Mouse (Mus musculus): ENCODE measurements around the gene Rgs10. TPM values are rescaled to one million over a fixed set of nuclear protein-coding genes. Genes with fewer than 3 reads are reported as not detected.

Rgs10 gene
- 10 to 100 TPM; 10.7 to 11.8 TPM for total RNA-seq (2021)

DNA sequence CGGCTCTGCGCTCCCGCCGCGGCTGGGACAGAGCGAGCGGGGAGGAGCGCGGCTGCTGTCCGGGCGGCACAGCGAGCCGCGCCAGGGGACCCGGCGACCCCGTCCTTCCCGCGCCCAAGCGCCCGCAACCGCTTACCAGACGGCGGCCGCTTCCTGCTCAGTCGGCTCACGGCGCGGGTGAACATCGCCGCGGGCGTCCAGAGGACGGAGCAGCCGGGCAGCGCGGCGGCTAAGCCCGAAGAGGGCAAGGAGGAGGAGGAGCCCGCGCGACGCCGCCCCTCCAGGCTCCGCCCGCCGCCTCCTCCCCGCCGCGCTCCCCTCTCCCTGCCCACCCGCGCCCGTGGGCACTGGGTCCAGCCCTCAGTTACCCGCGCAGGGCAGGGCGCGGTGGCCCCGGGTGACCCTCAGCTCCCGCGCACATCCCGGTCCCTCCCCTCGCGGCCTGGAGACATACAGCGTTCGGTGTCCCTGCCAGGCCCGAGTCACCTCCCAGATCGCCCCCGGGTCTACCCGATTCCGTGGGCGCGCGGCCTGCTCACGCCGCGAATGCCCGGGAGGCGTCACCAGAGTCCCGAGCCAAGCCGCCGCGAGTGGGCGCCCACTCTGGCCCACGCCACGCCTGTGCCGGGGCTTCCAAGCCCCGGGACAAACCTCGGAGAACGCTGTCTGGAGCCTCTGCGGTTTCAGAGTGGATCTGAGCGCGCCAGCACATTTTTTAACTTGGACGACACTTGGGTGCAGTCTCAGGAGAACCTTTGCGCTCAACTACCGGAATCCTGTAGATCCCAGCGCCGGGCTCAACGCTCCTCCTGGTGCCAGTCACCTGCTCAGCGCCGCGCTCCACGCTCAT lies at the start of gene Rgs10:
Gene Rgs10 (minus strand): TSS at position 829 of the 850 bp plus-strand sequence.
- peak; percentile 48 for DNase-seq (ENCODE audit: low spot score)
- intact Hi-C loops (cut with DNase I): no loop called here

DNA sequence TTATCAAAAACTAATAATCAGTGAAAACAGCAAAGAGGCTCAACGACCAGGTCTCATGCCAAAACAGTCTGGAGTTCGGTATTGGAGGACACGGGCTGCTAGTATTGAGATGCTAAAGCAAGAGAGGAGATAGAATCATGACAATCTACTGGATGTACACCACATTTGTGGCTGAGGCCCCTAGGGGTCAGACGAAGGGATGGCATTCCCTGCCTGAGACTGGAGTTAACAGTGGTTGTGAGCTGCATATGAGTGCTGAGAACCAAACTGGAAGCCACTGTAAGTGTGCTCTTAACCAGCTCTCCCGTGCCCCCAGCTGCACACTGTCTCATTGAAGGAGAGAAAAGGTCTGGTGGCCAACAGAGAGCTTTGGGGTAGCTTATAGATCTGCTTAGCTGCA lies 43.8 kb upstream of the Rgs10 start:
- intact Hi-C loops (cut with DNase I): no loop called here
- no peak for DNase-seq (ENCODE audit: low spot score)

DNA sequence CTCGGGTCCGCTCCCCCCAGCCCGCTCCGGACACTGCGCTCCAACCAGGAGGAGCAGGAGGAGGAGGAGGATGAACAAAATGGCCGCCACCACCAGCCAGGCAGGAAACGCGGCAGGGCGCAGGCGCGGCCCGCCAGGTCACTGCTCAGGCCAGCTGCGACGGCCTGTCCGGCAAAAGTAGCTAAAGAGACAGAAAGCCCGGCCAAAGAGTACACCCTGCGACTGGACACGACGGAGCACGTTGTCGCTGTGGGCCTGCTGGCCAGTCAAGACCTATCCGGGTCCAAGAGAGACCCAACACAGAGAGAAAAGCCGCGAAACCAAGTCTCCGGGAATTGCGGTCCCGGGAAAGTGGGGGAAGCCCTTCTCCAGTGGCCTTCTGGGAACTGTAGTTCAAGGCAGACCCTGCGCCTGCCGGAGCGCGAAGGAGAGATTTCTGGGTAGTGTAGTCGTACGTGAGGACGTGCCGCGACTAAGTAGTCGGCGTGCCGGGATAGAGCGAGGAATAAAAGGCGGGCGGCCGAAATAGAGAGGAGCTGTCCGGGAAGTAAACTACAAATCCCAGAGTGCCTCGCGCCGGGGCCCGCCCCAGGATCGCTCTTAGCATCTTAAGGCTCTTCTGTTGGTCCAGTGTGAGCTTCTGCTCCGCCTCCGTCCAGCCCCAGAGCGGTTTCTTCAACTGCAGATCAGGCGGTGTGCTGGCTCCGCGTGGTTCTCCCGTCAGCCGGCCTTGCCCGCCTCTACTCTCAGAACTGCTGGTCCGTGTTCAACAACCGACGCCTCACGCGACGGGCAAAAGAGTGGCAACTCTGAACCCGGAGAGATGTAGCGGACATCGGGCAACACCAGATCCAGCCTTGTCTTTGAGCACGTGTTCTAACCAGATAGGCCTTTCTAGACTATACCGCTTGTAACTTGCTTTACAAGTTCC lies 43.0 kb upstream of the Rgs10 start, which contains the start of gene Tial1:
Gene Tial1 (minus strand): TSS at position 433 of the 931 bp plus-strand sequence.
- DNase-seq (ENCODE audit: low spot score): peak; percentile 98
- intact Hi-C loops (cut with DNase I): no loop called here

DNA sequence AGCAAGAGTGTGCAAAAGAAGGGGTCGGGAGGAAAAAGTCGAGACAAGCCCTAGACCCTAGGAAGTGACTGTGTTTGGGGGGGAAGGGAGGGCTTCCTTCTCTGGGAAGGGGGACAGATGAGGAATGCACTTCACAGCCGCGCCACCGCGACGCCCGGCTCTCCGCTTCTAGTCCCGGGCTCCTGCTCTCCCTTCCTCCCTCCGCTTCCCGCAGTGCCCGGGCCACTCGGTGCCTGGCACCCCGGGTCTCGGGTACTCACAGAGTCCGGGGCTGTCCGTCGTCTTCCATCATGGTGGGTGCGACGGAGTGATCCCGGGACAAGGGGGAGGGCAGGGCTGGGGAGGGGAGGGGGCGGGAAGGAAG lies 42.3 kb upstream of the Rgs10 start:
- no peak for DNase-seq (ENCODE audit: low spot score)
- intact Hi-C loops (cut with DNase I): no loop called here

DNA sequence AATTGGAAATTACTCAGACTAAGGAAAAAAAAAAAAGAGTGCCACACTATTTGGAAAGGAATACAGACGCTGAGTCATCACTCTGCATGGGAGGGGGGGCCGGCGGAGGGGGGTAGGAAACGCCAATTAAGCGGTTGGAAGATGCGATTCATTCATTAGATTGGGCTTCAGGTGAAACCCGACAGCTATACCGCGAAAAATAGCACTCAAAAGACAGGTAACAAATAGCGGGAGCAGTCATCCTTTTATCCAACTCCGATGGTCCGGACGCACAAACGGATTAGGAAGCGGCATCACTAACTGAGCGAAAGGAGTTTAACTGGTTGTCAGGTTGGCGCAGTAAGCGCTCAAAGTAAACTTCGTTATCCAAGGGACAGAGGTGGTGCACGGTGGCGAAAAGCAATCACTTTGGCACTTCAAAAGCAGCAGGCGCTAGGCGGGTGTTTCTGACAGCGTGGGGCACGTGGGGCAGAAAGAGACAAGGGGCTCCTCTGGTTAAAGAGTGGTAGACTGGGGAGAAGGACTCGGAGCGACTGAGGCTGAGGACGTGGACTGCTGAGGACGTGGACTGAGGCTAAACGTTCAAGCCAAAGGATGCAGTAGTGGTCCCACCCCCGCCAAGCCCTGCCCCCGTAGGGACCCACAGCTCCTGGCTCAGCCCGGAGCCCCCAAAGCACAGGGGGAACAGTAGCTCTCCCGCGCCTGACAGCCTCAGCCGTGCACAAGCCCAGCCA lies 41.7 kb upstream of the Rgs10 start:
- intact Hi-C loops (cut with DNase I): no loop called here
- DNase-seq (ENCODE audit: low spot score): peak; percentile 19

DNA sequence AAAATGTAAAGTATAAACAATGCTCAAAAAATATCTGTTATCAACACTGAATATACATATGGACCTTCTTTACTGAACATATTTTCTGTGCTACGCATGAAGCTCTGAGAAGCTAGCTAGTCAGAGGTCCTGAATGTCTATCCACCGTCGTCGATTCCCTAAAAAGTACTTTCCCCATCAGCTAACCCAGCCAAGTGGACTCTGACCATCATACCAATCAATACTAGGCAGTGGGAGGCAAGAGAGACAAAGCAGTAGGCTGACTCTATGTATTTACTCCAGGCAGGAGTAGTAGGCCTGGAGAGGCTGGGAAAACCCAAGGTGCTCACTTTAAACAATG lies 41.2 kb upstream of the Rgs10 start:
- intact Hi-C loops (cut with DNase I): loop anchor here (10.0 kb wide), 1 partner anchor 225 kb away; the partner anchor contains the start of genes 9130023H24Rik and Armc5
- DNase-seq (ENCODE audit: low spot score): no peak

DNA sequence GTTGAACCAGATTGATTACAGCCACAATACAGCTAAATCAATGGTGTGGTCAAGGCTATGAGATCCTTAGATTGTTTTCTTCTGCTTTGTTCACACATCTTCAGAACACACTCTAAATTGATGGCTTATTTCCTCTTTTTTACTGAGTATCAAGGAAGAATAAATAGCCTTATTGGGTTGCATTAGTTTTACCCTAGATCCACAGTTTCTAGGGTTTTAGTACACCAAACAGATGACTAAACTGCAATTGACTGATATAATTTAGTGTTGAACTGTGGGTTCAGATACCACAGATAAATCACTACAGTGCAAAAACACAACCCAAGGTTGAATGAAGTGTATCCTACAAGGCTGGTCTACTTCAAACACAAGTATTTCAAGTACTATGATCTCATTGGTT lies 39.5 kb upstream of the Rgs10 start:
- DNase-seq (ENCODE audit: low spot score): no peak
- intact Hi-C loops (cut with DNase I): loop anchor here (10.0 kb wide), 1 partner anchor 223 kb away; the partner anchor contains the start of genes 9130023H24Rik and Armc5

DNA sequence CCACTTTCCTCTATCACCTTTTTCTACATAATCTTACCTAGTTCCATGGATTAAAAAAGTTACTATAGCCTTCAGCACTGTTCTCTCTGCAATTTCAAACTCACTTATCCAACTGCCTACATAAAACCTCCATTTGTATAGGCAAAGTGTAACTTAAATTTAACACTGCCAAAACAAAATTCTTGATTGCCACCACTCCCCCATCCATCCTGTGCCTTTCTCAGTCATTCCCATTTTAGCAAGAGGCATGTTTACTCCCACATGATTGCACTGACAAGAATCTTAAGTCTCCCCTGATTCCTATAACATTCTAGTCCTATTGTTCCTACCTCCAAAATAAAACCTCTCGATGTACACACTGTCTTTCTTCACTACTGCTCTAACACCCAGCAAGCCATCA lies 34.2 kb upstream of the Rgs10 start:
- no peak for DNase-seq (ENCODE audit: low spot score)
- intact Hi-C loops (cut with DNase I): loop anchor here (10.0 kb wide), 1 partner anchor 218 kb away; the partner anchor contains the start of genes 9130023H24Rik and Armc5

DNA sequence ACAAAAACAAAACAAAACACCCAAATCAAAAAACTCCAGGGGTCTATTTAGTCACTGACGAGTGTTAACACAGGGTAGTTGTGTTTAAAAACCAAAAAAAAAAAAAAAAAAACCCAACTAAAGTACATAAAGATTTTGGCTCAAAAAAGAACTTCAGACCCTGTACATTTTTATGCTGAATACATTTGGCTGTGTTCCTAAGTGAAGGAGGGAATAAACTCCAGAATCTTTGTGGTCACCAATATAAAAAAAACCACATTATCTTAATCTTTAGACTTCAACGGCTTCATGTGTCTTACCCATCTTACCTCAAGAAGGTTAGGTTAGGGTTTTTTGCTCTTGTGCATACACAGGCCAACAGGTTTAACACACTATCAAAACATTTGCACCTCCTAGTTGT lies 22.0 kb upstream of the Rgs10 start:
- intact Hi-C loops (cut with DNase I): no loop called here
- no peak for DNase-seq (ENCODE audit: low spot score)

DNA sequence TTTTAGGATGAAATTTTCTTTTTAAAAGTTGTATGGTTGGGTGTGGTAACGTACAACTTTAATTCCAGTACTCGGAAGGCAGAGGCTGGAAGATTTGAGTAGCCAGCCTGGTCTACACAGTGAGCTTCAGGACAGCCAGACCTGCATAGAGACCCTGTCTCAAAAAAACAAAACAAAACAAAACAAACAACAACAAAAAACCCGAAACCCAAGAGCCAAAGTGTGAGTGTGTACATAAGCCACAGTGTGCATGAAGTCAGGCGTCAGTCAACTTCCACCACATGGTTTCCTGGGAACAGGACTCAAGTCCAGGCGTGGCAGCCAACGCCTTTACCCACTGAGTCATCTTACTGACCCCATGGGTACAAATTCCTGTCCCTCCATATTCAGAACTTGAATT lies 20.7 kb upstream of the Rgs10 start:
- intact Hi-C loops (cut with DNase I): no loop called here
- no peak for DNase-seq (ENCODE audit: low spot score)

DNA sequence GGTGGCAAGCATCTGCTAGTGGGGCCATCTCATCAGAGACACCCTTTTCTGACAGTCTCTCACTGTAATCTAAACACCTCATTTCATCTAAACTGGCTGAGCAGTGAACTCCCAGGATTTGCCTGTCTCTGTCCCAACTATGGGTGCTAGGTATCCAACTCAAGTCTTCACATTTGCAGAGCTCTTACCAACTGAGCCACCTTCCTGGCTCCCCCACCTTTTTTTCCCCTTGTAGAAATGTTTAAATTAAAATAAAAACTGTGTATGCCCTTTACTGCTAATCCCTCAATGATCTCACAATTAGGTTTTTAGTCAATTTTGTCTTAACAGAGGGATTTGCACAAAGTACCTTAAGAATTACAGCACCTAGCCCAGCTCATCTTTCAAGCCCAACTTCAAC lies 19.6 kb upstream of the Rgs10 start:
- intact Hi-C loops (cut with DNase I): no loop called here
- DNase-seq (ENCODE audit: low spot score): no peak

DNA sequence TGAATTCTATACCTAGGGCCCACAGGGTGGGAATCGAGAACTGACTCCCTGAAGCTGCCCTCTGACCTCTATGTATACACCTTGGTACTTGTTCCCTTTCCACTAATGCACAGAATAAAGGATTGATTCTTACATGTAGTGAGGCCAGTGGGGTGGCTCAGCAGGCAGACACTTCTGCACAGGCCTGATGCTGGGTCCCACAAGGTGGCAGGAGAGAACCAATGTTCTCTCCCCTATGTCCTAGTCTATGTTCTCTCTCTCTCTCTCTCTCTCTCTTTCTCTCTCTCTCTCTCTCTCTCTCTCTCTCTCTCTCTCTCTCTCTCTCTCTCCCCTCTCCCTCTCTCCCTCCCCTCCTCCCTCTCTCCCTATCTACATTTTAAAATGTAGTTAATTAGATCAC lies 14.7 kb upstream of the Rgs10 start:
- DNase-seq (ENCODE audit: low spot score): no peak
- intact Hi-C loops (cut with DNase I): no loop called here

DNA sequence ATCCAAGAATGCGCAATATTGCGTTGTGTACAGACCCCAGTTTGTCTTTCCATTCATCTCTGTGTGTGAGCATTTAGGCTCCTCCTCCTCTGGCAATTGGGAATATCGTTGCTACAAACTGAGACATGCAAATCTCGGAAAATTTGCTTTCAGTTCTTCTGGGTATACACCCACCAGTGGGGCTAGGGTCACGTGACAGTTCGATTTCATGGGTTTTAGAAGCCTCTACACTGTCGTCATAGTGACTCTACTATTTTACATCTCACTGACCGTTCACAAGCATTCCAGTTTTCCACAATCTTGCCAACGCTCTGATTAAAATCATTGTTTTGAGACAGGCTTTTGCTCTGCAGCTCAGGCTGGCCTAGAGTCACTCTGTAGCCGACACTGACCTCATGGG lies 14.0 kb upstream of the Rgs10 start:
- intact Hi-C loops (cut with DNase I): no loop called here
- DNase-seq (ENCODE audit: low spot score): no peak

DNA sequence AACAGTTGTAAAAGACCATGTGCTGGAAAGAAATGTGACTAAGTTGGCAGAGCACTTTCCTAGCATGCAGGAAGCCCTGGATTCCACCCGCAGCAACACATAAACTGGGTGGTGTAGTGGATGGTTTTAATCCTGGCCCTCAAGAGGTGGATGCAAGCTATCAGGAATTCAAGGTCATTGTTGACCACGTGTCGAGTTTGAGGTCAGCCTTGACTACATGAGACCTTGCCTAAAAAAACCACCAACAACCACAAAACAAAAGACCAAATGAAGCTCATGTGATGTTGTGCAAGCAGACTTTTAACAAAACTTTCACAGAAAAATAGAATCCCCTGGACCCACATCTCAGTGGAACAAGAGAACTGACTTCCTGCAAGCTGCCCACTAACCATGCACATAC lies 3.9 kb upstream of the Rgs10 start:
- DNase-seq (ENCODE audit: low spot score): no peak
- intact Hi-C loops (cut with DNase I): no loop called here

DNA sequence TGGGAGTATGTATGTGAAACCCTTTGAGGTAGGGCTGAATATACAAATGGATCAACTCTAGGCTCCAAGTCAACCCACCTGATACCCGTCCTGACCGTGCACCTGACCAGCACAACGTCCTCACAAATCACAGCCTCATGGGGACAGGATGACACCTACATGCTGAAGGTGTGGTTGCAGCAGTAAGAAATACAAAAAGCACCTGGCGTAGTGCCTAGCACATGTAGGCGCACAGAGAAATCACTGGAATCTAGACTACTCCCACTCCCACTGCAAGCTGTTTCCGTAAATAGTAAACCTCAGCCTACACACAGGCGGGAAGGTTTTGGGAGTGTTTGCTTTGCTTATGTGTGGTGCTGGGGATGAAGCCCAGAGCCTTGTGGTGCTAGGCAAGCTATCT lies 3.1 kb upstream of the Rgs10 start:
- intact Hi-C loops (cut with DNase I): no loop called here
- no peak for DNase-seq (ENCODE audit: low spot score)

DNA sequence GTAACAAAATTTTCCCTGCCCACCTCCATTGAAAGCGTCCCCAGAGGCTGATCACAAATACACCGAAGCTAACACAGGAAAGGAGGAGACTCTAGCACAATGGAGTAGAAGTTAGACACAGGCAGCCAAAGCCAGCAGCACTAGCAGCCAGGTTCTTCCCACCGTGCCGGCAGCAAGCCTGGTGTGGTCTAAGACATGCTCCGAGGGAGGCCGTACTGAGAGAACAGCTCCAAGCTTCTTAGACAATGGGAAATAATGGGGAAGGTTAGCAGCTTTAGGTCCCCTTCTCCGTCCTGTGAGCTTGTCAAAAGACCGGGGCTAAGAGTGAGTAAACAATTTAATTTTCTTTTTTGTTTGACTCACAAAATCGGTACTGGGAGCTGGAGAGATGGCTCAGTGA lies 1.1 kb upstream of the Rgs10 start:
- no peak for DNase-seq (ENCODE audit: low spot score)
- intact Hi-C loops (cut with DNase I): no loop called here

DNA sequence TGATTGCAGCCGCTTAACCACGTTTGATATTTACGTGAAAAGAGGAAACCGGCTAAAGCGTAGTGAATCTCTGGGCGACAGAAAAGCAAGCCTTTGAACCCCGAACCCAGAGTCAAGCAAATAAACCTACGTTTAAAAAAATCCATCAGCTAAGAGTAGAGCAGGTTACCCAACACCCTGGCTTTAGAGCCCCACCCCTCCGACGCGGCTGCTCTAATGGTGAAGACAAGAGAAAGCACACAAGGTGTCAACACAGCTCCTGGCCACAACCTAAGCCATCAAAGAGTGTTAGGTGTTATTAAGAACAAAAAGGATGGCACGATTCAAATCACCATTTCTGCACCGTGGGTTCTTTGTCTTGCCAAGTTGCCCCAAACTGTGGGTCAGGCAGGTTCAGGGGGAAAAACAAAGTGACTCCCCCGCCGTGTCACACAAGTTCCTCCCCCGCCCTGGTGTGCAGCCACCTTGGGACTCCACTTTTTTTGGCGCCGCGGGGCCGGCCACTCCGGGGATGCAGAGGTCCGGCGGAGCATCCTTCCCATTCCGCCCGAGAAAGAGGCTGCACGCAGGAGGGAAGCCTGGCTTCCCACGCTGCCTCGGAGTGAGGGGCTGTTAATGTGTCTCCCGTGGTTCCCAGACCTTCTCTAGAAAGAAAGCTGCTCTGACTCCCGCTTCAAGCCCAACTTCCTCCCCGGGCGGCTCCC lies 1.2 kb downstream of the Rgs10 start:
- no peak for DNase-seq (ENCODE audit: low spot score)
- intact Hi-C loops (cut with DNase I): no loop called here

DNA sequence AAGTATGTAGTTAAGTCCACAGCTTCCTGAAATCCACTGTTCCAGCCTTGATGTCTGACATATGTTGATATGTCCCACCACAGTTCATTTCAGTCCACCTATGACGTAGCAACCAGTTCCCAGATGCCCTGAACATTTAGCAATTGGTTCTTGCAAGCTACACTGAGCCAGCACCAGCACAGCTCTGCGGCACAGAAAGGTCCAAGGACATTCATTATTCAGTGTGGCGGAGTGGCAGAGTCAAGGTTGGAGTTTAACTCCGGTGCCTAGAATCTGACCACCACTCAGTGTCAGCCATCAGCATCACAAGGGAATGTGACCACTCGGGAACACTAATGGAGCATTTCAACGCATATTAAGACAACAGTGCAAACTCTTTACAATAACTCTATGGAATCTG lies 1.9 kb downstream of the Rgs10 start:
- DNase-seq (ENCODE audit: low spot score): no peak
- intact Hi-C loops (cut with DNase I): no loop called here

DNA sequence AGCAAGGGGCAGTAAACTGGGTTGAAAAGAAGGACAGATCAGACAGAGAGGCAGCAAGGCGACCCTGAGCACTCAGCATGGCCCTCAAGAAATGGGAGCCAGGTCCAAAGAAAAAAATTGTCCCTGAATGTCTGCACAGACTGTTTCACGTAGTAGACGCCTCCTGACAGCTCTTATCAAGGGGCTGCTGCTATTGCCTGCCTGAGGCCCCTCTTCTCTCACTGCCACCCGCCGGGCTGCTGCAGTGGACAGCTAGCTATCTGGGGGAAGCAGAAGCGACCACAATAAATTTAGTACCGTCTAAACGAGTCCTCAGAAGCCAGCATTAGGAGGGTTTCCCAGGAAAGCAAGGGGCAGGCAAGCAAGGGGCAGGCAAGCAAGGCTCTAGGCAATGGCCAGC lies 4.1 kb downstream of the Rgs10 start:
- intact Hi-C loops (cut with DNase I): no loop called here
- no peak for DNase-seq (ENCODE audit: low spot score)

All from heart, postnatal 25 days (tissue).